ENCODE assay signal across 20 mouse cellular contexts in the genomic region with DNA sequence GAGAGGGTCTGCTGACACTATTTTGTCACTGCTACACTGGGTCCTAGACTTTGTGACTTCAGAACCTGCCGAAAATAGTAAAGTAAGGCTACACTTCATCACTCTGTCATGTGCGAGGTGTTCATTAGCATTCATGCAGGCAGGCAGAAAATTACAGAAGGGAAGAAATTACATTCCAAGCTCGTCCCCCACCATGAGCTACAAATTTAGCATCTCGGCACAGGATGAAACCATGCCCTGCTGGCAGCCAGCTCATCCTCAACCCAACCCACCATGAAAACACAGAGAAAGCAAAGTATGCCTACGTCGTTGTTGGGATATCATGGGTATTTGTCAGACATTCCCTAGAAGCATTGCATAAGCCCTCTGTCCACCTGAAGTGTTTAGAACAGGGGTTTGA.
DNase-seq lines count a peak whose midpoint lies in the region; ATAC-seq and TF ChIP-seq lines count a peak whose summit lies in the region.
"Had no signal": no experiment of that assay in that cellular context is flagged by ENCODE, and none has a peak within 500 bp of the region (broad histone marks: within the 10 kb centered on the region; RNA-seq: fewer than 3 reads in every experiment).

No protein-coding gene starts in this region.

- WGBS in forebrain, postnatal 0 days: 70% methylated on average over 6 of the region's 6 CpGs
- 92% methylated on average over 6 of the region's 6 CpGs for WGBS in forebrain, embryonic 13.5 days
- WGBS in heart, embryonic 10.5 days: 82% methylated on average over 6 of the region's 6 CpGs

- no peaks in the 10 kb centered on the region for H3K9me3 ChIP-seq in forebrain, postnatal 0 days (ENCODE audit: low read length)
- H3K9me3 ChIP-seq in forebrain, embryonic 13.5 days (replicated peaks): no peaks in the 10 kb centered on the region
- no peaks in the 10 kb centered on the region for H3K9me3 ChIP-seq in heart, embryonic 10.5 days
- H3K9me3 ChIP-seq: embryonic facial prominence, embryonic 13.5 days; embryonic facial prominence, embryonic 15.5 days; forebrain, embryonic 10.5 days; forebrain, embryonic 12.5 days had no signal

- no peak overlapping the region for H3K4me3 ChIP-seq in forebrain, postnatal 0 days (ENCODE audit: low read depth, low read length)
- no peak overlapping the region for H3K4me3 ChIP-seq in forebrain, embryonic 13.5 days
- H3K4me3 ChIP-seq in heart, embryonic 10.5 days: no peak overlapping the region
- H3K4me3 ChIP-seq: embryonic facial prominence, embryonic 13.5 days; embryonic facial prominence, embryonic 15.5 days; erythroblast, embryonic 14.5 days; forebrain, embryonic 10.5 days; forebrain, embryonic 12.5 days had no signal

- no peak for TF ChIP-seq CTCF in forebrain, postnatal 0 days (IDR thresholded peaks at IDR 0.05; ENCODE audit: low read depth)

- H3K9ac ChIP-seq in forebrain, postnatal 0 days: no peak overlapping the region
- H3K9ac ChIP-seq in forebrain, embryonic 13.5 days: no peak overlapping the region
- H3K9ac ChIP-seq: embryonic facial prominence, embryonic 13.5 days; embryonic facial prominence, embryonic 15.5 days; forebrain, embryonic 12.5 days had no signal

- peak; percentile 32 for DNase-seq in forebrain, postnatal 0 days
- DNase-seq in heart, adult 11 months: peak; percentile 77
- DNase-seq in heart, embryonic 10.5 days (ENCODE audit: low spot score): no peak
- peak; percentile 25 to 30 for DNase-seq in right cerebral cortex, postnatal 10 days (ENCODE audit: low spot score in 2 of 2)
- DNase-seq in right cerebral cortex, postnatal 25 days: no peak
- no peak for DNase-seq in cerebellum, adult 11 months
- DNase-seq: adrenal gland, adult 2 months; adrenal gland, postnatal 10 days; adrenal gland, postnatal 25 days; cerebellum, adult 18-20 months; cerebellum, adult 8-10 months; cerebellum, adult 9-11 months; cerebellum, postnatal 36 days; embryo, embryonic 11 days had no signal

- H3K4me2 ChIP-seq in forebrain, postnatal 0 days (ENCODE audit: low read depth): no peak overlapping the region
- no peak overlapping the region for H3K4me2 ChIP-seq in forebrain, embryonic 13.5 days
- H3K4me2 ChIP-seq: embryonic facial prominence, embryonic 13.5 days; embryonic facial prominence, embryonic 15.5 days; forebrain, embryonic 12.5 days had no signal

- no peaks in the 10 kb centered on the region for H3K36me3 ChIP-seq in forebrain, postnatal 0 days (ENCODE audit: insufficient read depth)
- no peaks in the 10 kb centered on the region for H3K36me3 ChIP-seq in forebrain, embryonic 13.5 days (ENCODE audit: poor library complexity, severe bottlenecking)
- H3K36me3 ChIP-seq in heart, embryonic 10.5 days: no peaks in the 10 kb centered on the region
- H3K36me3 ChIP-seq: embryonic facial prominence, embryonic 13.5 days; embryonic facial prominence, embryonic 15.5 days; forebrain, embryonic 10.5 days; forebrain, embryonic 12.5 days had no signal

- H3K27me3 ChIP-seq in forebrain, postnatal 0 days (ENCODE audit: insufficient read depth, low read length): no peaks in the 10 kb centered on the region
- H3K27me3 ChIP-seq in forebrain, embryonic 13.5 days: no peaks in the 10 kb centered on the region
- H3K27me3 ChIP-seq in heart, embryonic 10.5 days (ENCODE audit: insufficient read depth, poor library complexity, severe bottlenecking): no peaks in the 10 kb centered on the region
- H3K27me3 ChIP-seq: embryonic facial prominence, embryonic 13.5 days; embryonic facial prominence, embryonic 15.5 days; forebrain, embryonic 12.5 days had no signal

- no peaks in the 10 kb centered on the region for H3K4me1 ChIP-seq in forebrain, postnatal 0 days (ENCODE audit: insufficient read depth)
- H3K4me1 ChIP-seq in forebrain, embryonic 13.5 days: no peaks in the 10 kb centered on the region
- no peaks in the 10 kb centered on the region for H3K4me1 ChIP-seq in heart, embryonic 10.5 days
- H3K4me1 ChIP-seq: forebrain, embryonic 10.5 days; forebrain, embryonic 12.5 days had no signal

- no peak overlapping the region for H3K27ac ChIP-seq in forebrain, postnatal 0 days (ENCODE audit: low read depth, low read length)
- H3K27ac ChIP-seq in forebrain, embryonic 13.5 days: no peak overlapping the region
- H3K27ac ChIP-seq in heart, embryonic 10.5 days: no peak overlapping the region
- H3K27ac ChIP-seq: embryonic facial prominence, embryonic 13.5 days; embryonic facial prominence, embryonic 15.5 days; forebrain, embryonic 10.5 days; forebrain, embryonic 12.5 days had no signal

- peak; percentile 62 for ATAC-seq in forebrain, postnatal 0 days
- ATAC-seq in forebrain, embryonic 13.5 days: no peak

Comparison
In these comparisons a context has a peak if more than half of its experiments do, and no peak if none do; other contexts are left out.
1. DNase-seq: peak in forebrain, postnatal 0 days (single experiment), heart, adult 11 months (single experiment) and right cerebral cortex, postnatal 10 days (2 of 2); none in heart, embryonic 10.5 days (single experiment), right cerebral cortex, postnatal 25 days (single experiment) and cerebellum, adult 11 months (single experiment).